Mouse (Mus musculus): Measurements from ENCODE around the gene Atp5g3.

GRCm38 (mm10) chr2:73943735-73944134, 32.6 kb upstream of the Atp5g3 start:
- TF ChIP-seq CTCF (conservative IDR thresholded peaks at IDR 0.05; ENCODE audit: insufficient read depth, insufficient read length, low read depth, low read length), result no peak
- TF ChIP-seq POLR2A (IDR thresholded peaks at IDR 0.05; ENCODE audit: low read depth, low read length), result no peak
